Mouse (Mus musculus) hindbrain, embryonic 15.5 days (tissue): ENCODE measurements around the gene Gm20388. TPM values are rescaled to one million over a fixed set of nuclear protein-coding genes. Genes with fewer than 3 reads are reported as not detected.

Source experiments
- ATAC-seq: fragments of 200-750 bp; cut with Nextera tagmentation; 2 replicates; pipeline ENCODE4 v1.8.0; 2017; ENCODE audit warnings: low read depth, moderate number of reproducible peaks, moderate TSS enrichment; ENCODE audit not compliant: low FRiP score
- H3K27ac ChIP-seq: fragments of 300-500 bp; sonication (generic); replicated peaks from 2 replicates; pipeline ENCODE4 v1.5.1; 2015; ENCODE audit warnings: mild to moderate bottlenecking, inconsistent platforms
- H3K27me3 ChIP-seq: fragments of 300-500 bp; sonication (generic); 2 replicates; pipeline ENCODE4 v1.6.1; 2015; ENCODE audit warnings: control low read depth, inconsistent platforms
- H3K36me3 ChIP-seq: fragments of 300-500 bp; sonication (generic); 2 replicates; pipeline ENCODE4 v1.6.1; 2015; ENCODE audit warnings: control low read depth, inconsistent platforms
- H3K4me1 ChIP-seq: fragments of 300-500 bp; sonication (generic); replicated peaks from 2 replicates; pipeline ENCODE4 v1.6.1; 2015; ENCODE audit warnings: control low read depth, inconsistent platforms
- H3K4me2 ChIP-seq: fragments of 300-500 bp; sonication (generic); 2 replicates; pipeline ENCODE4 v1.6.1; 2015; ENCODE audit warnings: moderate library complexity, mild to moderate bottlenecking, inconsistent platforms
- H3K4me3 ChIP-seq: fragments of 300-500 bp; sonication (generic); 2 replicates; pipeline ENCODE4 v1.5.1; 2015; ENCODE audit warnings: mild to moderate bottlenecking, inconsistent platforms
- H3K9ac ChIP-seq: fragments of 300-500 bp; sonication (generic); 2 replicates; pipeline ENCODE4 v1.6.1; 2015; ENCODE audit warnings: inconsistent platforms
- H3K9me3 ChIP-seq: fragments of 300-500 bp; sonication (generic); 2 replicates; pipeline ENCODE4 v1.6.1; 2016; ENCODE audit warnings: control low read depth, inconsistent platforms
- WGBS: fragments of 180-500 bp; shearing (Covaris S2); methylation state at CpG from one replicate; pipeline ENCODE4 v1.1.7; 2015; 5-methylcytosine and 5-hydroxymethylcytosine counted together
- polyA plus RNA-seq: library from polyadenylated mRNA; unstranded; fragments of >200 nt; fragmentation: Nextera tagmentation; extraction: Ambion mirVana; gene quantifications from 2 replicates; pipeline ENCODE4 v1.2.1, GENCODE M21; 2015

The Gm20388 gene
- polyA plus RNA-seq, 1 experiment from 2014 or later = 5.4 TPM

GRCm38 (mm10) chr8:122520611-122521010 is 2610.0 kb downstream of the Gm20388 start:
- Histone ChIP-seq H3K4me3 (no peak overlapping the region), H3K9ac (no peak overlapping the region), H3K27me3 (no peaks in the 10 kb centered on the region), H3K9me3 (no peaks in the 10 kb centered on the region), H3K36me3 (no peaks in the 10 kb centered on the region), H3K27ac (no peak overlapping the region), H3K4me2 (no peak overlapping the region), H3K4me1 (peaks cover 25% of the 10 kb centered on the region)
- WGBS = 63% methylated on average over 11 of the region's 11 CpGs
- ATAC-seq = no peak

GRCm38 (mm10) chr8:122522796-122523651 is 2612.4 kb downstream of the Gm20388 start:
- H3K9ac ChIP-seq = no peak overlapping the region
- ATAC-seq = peak; percentile 47; the same call in 1 of the 2 replicates
- peaks cover 25% of the 10 kb centered on the region for H3K4me1 ChIP-seq
- WGBS = 56% methylated on average over 14 of the region's 14 CpGs
- H3K4me2 ChIP-seq = peak overlapping the region; percentile 35
- H3K4me3 ChIP-seq = no peak overlapping the region
- H3K27ac ChIP-seq = peak overlapping the region; percentile 56
- no peaks in the 10 kb centered on the region for H3K36me3 ChIP-seq
- H3K9me3 ChIP-seq = no peaks in the 10 kb centered on the region
- H3K27me3 ChIP-seq = no peaks in the 10 kb centered on the region

- H3K36me3 ChIP-seq = no peaks in the 10 kb centered on the region
- H3K4me3 ChIP-seq = no peak overlapping the region
- peaks cover 25% of the 10 kb centered on the region for H3K4me1 ChIP-seq
- WGBS = 13% methylated on average over 23 of the region's 23 CpGs
- H3K27me3 ChIP-seq = no peaks in the 10 kb centered on the region
- peak overlapping the region; percentile 56 for H3K27ac ChIP-seq
- ATAC-seq = peak; percentile 54
- H3K4me2 ChIP-seq = peak overlapping the region; percentile 35
- no peaks in the 10 kb centered on the region for H3K9me3 ChIP-seq
- H3K9ac ChIP-seq = no peak overlapping the region
Measured at GRCm38 (mm10) chr8:122523652-122524360, 2613.2 kb downstream of the Gm20388 start.

- no peak overlapping the region for H3K4me3 ChIP-seq
- H3K36me3 ChIP-seq = no peaks in the 10 kb centered on the region
- H3K4me2 ChIP-seq = peak overlapping the region; percentile 35; the same call in 1 of the 2 replicates
- no peaks in the 10 kb centered on the region for H3K9me3 ChIP-seq
- peak overlapping the region; percentile 56; the same call in 1 of the 2 replicates for H3K27ac ChIP-seq
- 75% methylated on average over 6 of the region's 6 CpGs for WGBS
- H3K27me3 ChIP-seq = no peaks in the 10 kb centered on the region
- no peak overlapping the region for H3K9ac ChIP-seq
- peaks cover 25% of the 10 kb centered on the region for H3K4me1 ChIP-seq
- ATAC-seq = no peak
Measured at GRCm38 (mm10) chr8:122524506-122524905, 2613.9 kb downstream of the Gm20388 start.

GRCm38 (mm10) chr8:122525004-122525403 is 2614.4 kb downstream of the Gm20388 start:
- Histone ChIP-seq H3K4me3 (no peak overlapping the region), H3K4me1 (peaks cover 25% of the 10 kb centered on the region), H3K4me2 (no peak overlapping the region), H3K9ac (no peak overlapping the region), H3K27me3 (no peaks in the 10 kb centered on the region), H3K36me3 (no peaks in the 10 kb centered on the region), H3K9me3 (no peaks in the 10 kb centered on the region), H3K27ac (no peak overlapping the region)
- WGBS = 73% methylated on average over 6 of the region's 6 CpGs
- no peak for ATAC-seq

- H3K4me1 ChIP-seq = peaks cover 25% of the 10 kb centered on the region
- H3K36me3 ChIP-seq = no peaks in the 10 kb centered on the region
- no peak overlapping the region for H3K4me3 ChIP-seq
- no peak for ATAC-seq
- H3K27me3 ChIP-seq = no peaks in the 10 kb centered on the region
- H3K27ac ChIP-seq = no peak overlapping the region
- WGBS = 70% methylated on average over 3 of the region's 3 CpGs
- no peak overlapping the region for H3K9ac ChIP-seq
- no peak overlapping the region for H3K4me2 ChIP-seq
- no peaks in the 10 kb centered on the region for H3K9me3 ChIP-seq
Measured at GRCm38 (mm10) chr8:122526084-122526483, 2615.4 kb downstream of the Gm20388 start.

DNA sequence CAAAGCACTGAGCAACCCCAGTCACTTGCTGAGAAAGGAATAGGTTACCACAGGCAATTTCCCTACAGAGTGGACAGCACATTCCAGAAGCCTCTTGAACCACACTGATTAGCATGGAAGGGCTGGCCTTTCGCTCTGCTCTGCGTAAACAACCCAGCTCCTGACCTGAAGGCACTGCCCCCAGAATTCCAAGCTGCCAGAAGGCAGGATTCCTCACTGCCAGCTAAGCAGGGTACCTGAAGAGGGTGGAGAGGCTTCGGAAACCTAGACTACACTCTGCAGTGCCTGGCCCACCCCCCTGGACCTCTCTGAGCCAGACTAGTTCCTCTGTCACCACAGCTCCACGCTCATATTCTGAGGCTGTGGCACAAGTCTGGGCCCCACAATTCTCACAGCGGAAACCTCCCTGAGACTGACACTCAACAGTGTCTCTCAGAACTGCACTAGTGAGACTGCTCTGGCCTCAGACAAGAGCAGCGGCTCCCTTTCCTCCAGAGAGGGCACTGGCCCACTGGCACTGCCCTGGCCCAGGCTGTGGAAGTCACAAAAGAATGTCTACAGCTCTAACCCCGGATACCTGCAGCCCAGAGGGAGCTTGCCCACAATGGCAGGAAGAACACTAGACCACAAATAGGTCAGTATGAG is 2616.0 kb downstream of the Gm20388 start:
- ATAC-seq = no peak
- Histone ChIP-seq H3K9ac (no peak overlapping the region), H3K27me3 (no peaks in the 10 kb centered on the region), H3K9me3 (no peaks in the 10 kb centered on the region), H3K27ac (no peak overlapping the region), H3K4me1 (peaks cover 25% of the 10 kb centered on the region), H3K4me3 (no peak overlapping the region), H3K36me3 (no peaks in the 10 kb centered on the region), H3K4me2 (no peak overlapping the region)
- WGBS = 72% methylated on average over 7 of the region's 7 CpGs

DNA sequence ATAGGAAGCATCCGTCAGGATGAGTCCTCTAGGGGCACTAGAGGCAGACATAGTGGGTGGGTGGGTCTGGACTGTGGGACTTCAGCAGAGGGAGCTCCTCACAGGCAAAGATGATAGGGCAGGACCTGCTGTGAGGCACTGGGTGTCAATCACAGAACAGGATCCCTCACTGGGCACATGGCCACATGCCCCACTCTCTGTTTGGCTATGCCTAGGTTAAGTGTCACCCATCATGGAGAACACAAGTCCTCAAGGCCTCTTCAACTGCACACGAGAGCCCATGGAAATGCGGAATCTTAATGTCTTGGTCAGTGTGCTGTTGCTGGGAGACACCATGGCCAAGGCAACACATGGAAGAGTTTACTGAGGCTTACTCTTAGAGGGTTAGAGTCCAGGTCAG is 2617.3 kb downstream of the Gm20388 start:
- no peak for ATAC-seq
- Histone ChIP-seq H3K4me2 (no peak overlapping the region), H3K4me1 (peaks cover 25% of the 10 kb centered on the region), H3K4me3 (no peak overlapping the region), H3K9me3 (no peaks in the 10 kb centered on the region), H3K27me3 (no peaks in the 10 kb centered on the region), H3K9ac (no peak overlapping the region), H3K27ac (no peak overlapping the region), H3K36me3 (no peaks in the 10 kb centered on the region)
- WGBS = 89% methylated on average over 3 of the region's 3 CpGs

DNA sequence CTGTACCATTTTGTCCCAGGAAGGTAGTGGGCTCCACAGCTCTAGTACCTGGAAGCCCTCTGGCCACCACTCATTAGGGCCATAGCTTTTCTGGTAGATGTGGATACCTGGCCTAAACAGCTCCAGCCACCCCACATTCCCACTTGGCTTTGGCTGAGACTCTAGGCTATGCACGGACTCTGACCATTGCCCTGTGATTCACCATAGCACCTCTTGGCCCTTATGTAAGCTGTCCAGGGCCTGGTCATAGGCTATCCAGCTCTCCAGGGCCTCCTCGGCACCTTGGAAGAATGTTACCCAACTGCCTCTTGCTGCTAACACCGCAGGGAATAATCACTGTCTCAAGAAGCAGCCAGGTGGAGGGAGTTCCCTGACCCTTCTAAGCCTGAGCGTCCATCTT is 2618.5 kb downstream of the Gm20388 start:
- no peak for ATAC-seq

DNA sequence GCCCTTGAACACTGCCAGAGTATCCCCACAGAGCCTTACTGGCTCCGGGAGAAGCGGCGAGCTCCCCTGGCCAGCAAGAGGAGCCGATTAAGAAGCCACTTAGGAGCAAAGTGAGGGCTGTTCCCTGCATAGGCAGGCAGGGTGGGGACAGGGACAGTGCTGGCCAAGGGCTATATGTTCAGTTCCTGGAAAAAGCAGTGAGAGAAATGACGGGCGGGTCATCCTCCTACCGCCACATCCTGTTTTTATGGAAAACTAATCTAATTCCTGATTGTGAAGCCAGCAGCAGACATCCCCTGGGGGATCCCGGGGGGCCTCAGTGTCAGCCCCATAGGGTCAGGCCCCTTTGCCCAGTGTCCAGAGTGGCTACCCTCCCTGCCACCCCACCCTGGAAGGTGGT is 2620.7 kb downstream of the Gm20388 start:
- Histone ChIP-seq H3K4me1 (no peaks in the 10 kb centered on the region), H3K9me3 (no peaks in the 10 kb centered on the region), H3K4me3 (no peak overlapping the region), H3K27ac (no peak overlapping the region), H3K4me2 (no peak overlapping the region), H3K27me3 (no peaks in the 10 kb centered on the region), H3K36me3 (no peaks in the 10 kb centered on the region), H3K9ac (no peak overlapping the region)
- no peak for ATAC-seq
- 85% methylated on average over 8 of the region's 8 CpGs for WGBS

More for the DNA sequence above, 2618.5 kb downstream of the Gm20388 start:
- 85% methylated on average over 4 of the region's 4 CpGs for WGBS
- Histone ChIP-seq H3K4me3 (no peak overlapping the region), H3K27ac (no peak overlapping the region), H3K36me3 (no peaks in the 10 kb centered on the region), H3K27me3 (no peaks in the 10 kb centered on the region), H3K4me2 (no peak overlapping the region), H3K9ac (no peak overlapping the region), H3K9me3 (no peaks in the 10 kb centered on the region), H3K4me1 (peaks cover 14% of the 10 kb centered on the region)

DNA sequence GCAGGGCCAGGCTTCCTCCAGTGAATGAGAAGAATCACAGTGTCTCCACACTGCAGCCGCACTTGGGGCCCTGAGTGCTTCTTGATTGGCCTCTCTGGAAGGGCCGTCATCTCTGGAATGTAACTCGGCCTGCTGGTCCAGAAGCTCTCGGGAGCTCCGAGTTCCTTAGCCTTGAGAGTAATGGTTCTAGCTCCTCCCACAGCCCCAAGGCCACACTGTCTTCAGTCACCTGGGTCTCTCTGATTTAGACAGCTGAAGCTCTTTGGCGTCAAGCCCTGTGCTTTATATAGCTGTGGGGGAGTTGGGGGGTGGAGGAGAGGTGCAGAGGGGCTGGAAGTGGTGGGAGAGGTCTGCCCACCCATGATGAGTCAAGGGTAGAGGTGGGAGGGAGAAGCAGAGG is 2626.4 kb downstream of the Gm20388 start:
- Histone ChIP-seq H3K36me3 (no peaks in the 10 kb centered on the region), H3K9ac (no peak overlapping the region), H3K9me3 (no peaks in the 10 kb centered on the region), H3K27ac (no peak overlapping the region), H3K27me3 (no peaks in the 10 kb centered on the region), H3K4me3 (no peak overlapping the region), H3K4me1 (no peaks in the 10 kb centered on the region), H3K4me2 (no peak overlapping the region)
- WGBS = 79% methylated on average over 6 of the region's 6 CpGs
- ATAC-seq = no peak

- no peaks in the 10 kb centered on the region for H3K36me3 ChIP-seq
- no peaks in the 10 kb centered on the region for H3K9me3 ChIP-seq
- H3K27me3 ChIP-seq = no peaks in the 10 kb centered on the region
- H3K4me1 ChIP-seq = no peaks in the 10 kb centered on the region
- no peak overlapping the region for H3K9ac ChIP-seq
- no peak for ATAC-seq
- no peak overlapping the region for H3K27ac ChIP-seq
- no peak overlapping the region for H3K4me3 ChIP-seq
- no peak overlapping the region for H3K4me2 ChIP-seq
- WGBS = 93% methylated on average over 2 of the region's 2 CpGs
Measured at GRCm38 (mm10) chr8:122537812-122538211, 2627.2 kb downstream of the Gm20388 start.
